Mouse (Mus musculus) midbrain, postnatal 0 days (tissue): ENCODE results near the gene Nup133. TPM values are rescaled to one million over a fixed set of nuclear protein-coding genes. Genes with fewer than 3 reads are reported as not detected.

ENCODE experiments used
- ATAC-seq: fragments of 200-750 bp; cut with Nextera tagmentation; 2 replicates; pipeline ENCODE4 v1.8.0; 2017; ENCODE audit warnings: moderate number of reproducible peaks, mild to moderate bottlenecking, moderate TSS enrichment, moderate library complexity; ENCODE audit not compliant: low FRiP score
- DNase-seq: peaks from one replicate; pipeline ENCODE4 v3.0.0-alpha.2; 2015; ENCODE audit warnings: low spot score
- H3K27ac ChIP-seq: fragments of 300-500 bp; sonication (generic); 2 replicates; pipeline ENCODE4 v1.5.1; 2014; ENCODE audit warnings: low read depth, mild to moderate bottlenecking, low read length, mixed read lengths
- H3K27me3 ChIP-seq: fragments of 300-500 bp; sonication (generic); 2 replicates; pipeline ENCODE4 v1.6.1; 2014; ENCODE audit warnings: low read length, control low read depth, mixed read lengths; ENCODE audit not compliant: insufficient read depth
- H3K36me3 ChIP-seq: fragments of 300-500 bp; sonication (generic); 2 replicates; pipeline ENCODE4 v1.6.1; 2014; ENCODE audit warnings: low read length, control low read depth, mixed read lengths; ENCODE audit not compliant: insufficient read depth
- H3K4me1 ChIP-seq: fragments of 300-500 bp; sonication (generic); 2 replicates; pipeline ENCODE4 v1.6.1; 2014; ENCODE audit warnings: mild to moderate bottlenecking, control low read depth, antibody characterized with exemption, low read length, mixed read lengths; ENCODE audit not compliant: insufficient read depth
- H3K4me2 ChIP-seq: fragments of 300-500 bp; sonication (generic); 2 replicates; pipeline ENCODE4 v1.6.1; 2014; ENCODE audit warnings: low read depth, mild to moderate bottlenecking, low read length, mixed read lengths; ENCODE audit not compliant: poor library complexity, severe bottlenecking
- H3K4me3 ChIP-seq: fragments of 300-500 bp; sonication (generic); 2 replicates; pipeline ENCODE4 v1.5.1; 2014; ENCODE audit warnings: low read depth, mild to moderate bottlenecking, low read length, moderate library complexity
- H3K9ac ChIP-seq: fragments of 300-500 bp; sonication (generic); replicated peaks from 2 replicates; pipeline ENCODE4 v1.6.1; 2014; ENCODE audit warnings: mild to moderate bottlenecking, low read length, moderate library complexity, mixed read lengths; ENCODE audit not compliant: poor library complexity, severe bottlenecking
- H3K9me3 ChIP-seq: fragments of 300-500 bp; sonication (generic); 2 replicates; pipeline ENCODE4 v1.6.1; 2016; ENCODE audit warnings: low read length, control low read depth
- CTCF ChIP-seq: IDR thresholded peaks from 2 replicates; pipeline ENCODE4 v1.5.1; 2016; ENCODE audit warnings: antibody characterized with exemption, mild to moderate bottlenecking
- WGBS: fragments of 180-500 bp; shearing (Covaris S2); extraction: QIAGEN DNeasy Blood & Tissue Kit; methylation state at CpG from one replicate; pipeline ENCODE4 v1.1.7; 2014; 5-methylcytosine and 5-hydroxymethylcytosine counted together
- polyA plus RNA-seq: library from polyadenylated mRNA; unstranded; fragments of >200 nt; fragmentation: Nextera tagmentation; extraction: Ambion mirVana; gene quantifications from 2 replicates; pipeline ENCODE4 v1.2.1, GENCODE M21; 2015
- total RNA-seq: library from RNA; depleted of rRNA; stranded (reverse); fragments of >200 nt; gene quantifications from 2 replicates; pipeline ENCODE4 v1.2.3, GENCODE M21; 2014

Gene Nup133
- total and polyA plus RNA-seq, 2 experiments from 2014 or later = 16.1 to 19.4 TPM

GRCm38 (mm10) chr8:123895680-123896365, 53.2 kb downstream of the Nup133 start:
- no peak for ATAC-seq
- Histone ChIP-seq H3K9me3 (no peaks in the 10 kb centered on the region), H3K4me3 (no peak overlapping the region), H3K36me3 (peaks cover 5% of the 10 kb centered on the region), H3K4me1 (peaks cover 4% of the 10 kb centered on the region; the same call in 1 of the 2 replicates), H3K27ac (no peak overlapping the region), H3K27me3 (peaks cover 20% of the 10 kb centered on the region), H3K9ac (no peak overlapping the region), H3K4me2 (no peak overlapping the region)
- 76% methylated on average over 9 of the region's 9 CpGs for WGBS
- DNase-seq = no peak
- TF ChIP-seq CTCF = no peak

GRCm38 (mm10) chr8:123895230-123895629, 53.8 kb downstream of the Nup133 start:
- DNase-seq = no peak
- WGBS = 83% methylated on average over 3 of the region's 4 CpGs
- Histone ChIP-seq H3K4me1 (peaks cover 4% of the 10 kb centered on the region; the same call in 1 of the 2 replicates), H3K9ac (no peak overlapping the region), H3K9me3 (no peaks in the 10 kb centered on the region), H3K27ac (no peak overlapping the region), H3K36me3 (peaks cover 5% of the 10 kb centered on the region), H3K4me2 (no peak overlapping the region), H3K4me3 (no peak overlapping the region), H3K27me3 (peaks cover 20% of the 10 kb centered on the region)
- ATAC-seq = no peak
- TF ChIP-seq CTCF = no peak

GRCm38 (mm10) chr8:123894502-123895097, 54.5 kb downstream of the Nup133 start, which contains the start of gene Acta1:
Acta1 (minus strand) TSS chr8:123894751.
- Histone ChIP-seq H3K9me3 (no peaks in the 10 kb centered on the region), H3K36me3 (peaks cover 3% of the 10 kb centered on the region), H3K4me1 (peaks cover 4% of the 10 kb centered on the region; the same call in 1 of the 2 replicates), H3K4me3 (no peak within 1 kb of the TSS), H3K27me3 (peaks cover 23% of the 10 kb centered on the region), H3K27ac (no peak within 1 kb of the TSS), H3K9ac (no peak within 1 kb of the TSS), H3K4me2 (no peak within 1 kb of the TSS)
- DNase-seq (no peak), ATAC-seq (no peak)
- TF ChIP-seq CTCF = no peak
- WGBS = 25% methylated on average over 15 of the region's 15 CpGs

GRCm38 (mm10) chr8:123893413-123893812, 55.7 kb downstream of the Nup133 start:
- no peak for ATAC-seq
- Histone ChIP-seq H3K9ac (no peak overlapping the region), H3K9me3 (no peaks in the 10 kb centered on the region), H3K36me3 (no peaks in the 10 kb centered on the region), H3K4me3 (no peak overlapping the region), H3K27me3 (peaks cover 29% of the 10 kb centered on the region), H3K4me1 (peaks cover 4% of the 10 kb centered on the region; the same call in 1 of the 2 replicates), H3K4me2 (no peak overlapping the region), H3K27ac (no peak overlapping the region)
- DNase-seq = no peak
- WGBS = 78% methylated on average over 11 of the region's 11 CpGs
- TF ChIP-seq CTCF = no peak

- Histone ChIP-seq H3K27ac (peak overlapping the region; percentile 79), H3K27me3 (peaks cover 29% of the 10 kb centered on the region), H3K4me3 (peak overlapping the region; percentile 43), H3K36me3 (no peaks in the 10 kb centered on the region), H3K9ac (peak overlapping the region; percentile 66), H3K9me3 (no peaks in the 10 kb centered on the region), H3K4me1 (peaks cover 4% of the 10 kb centered on the region; the same call in 1 of the 2 replicates), H3K4me2 (peak overlapping the region; percentile 65)
- peak; percentile 63 for TF ChIP-seq CTCF
- WGBS = 12% methylated on average over 30 of the region's 30 CpGs
- ATAC-seq (peak; percentile 12; the same call in 1 of the 2 replicates), DNase-seq (peak; percentile 30)
Measured at GRCm38 (mm10) chr8:123892586-123893155, 56.4 kb downstream of the Nup133 start.
